Mouse (Mus musculus) effector memory CD4-positive, alpha-beta T cell, adult 7 months (primary cell): ENCODE results near the gene Sdf2. TPM values are rescaled to one million over a fixed set of nuclear protein-coding genes. Genes with fewer than 3 reads are reported as not detected.

ENCODE experiments used
- polyA plus RNA-seq: library from polyadenylated mRNA; unstranded; fragments of 100-300 nt; shearing (Covaris generic); gene quantifications from one replicate; pipeline ENCODE4 v1.2.1, GENCODE M21; 2017

Sdf2 gene
- 114 TPM for polyA plus RNA-seq

DNA sequence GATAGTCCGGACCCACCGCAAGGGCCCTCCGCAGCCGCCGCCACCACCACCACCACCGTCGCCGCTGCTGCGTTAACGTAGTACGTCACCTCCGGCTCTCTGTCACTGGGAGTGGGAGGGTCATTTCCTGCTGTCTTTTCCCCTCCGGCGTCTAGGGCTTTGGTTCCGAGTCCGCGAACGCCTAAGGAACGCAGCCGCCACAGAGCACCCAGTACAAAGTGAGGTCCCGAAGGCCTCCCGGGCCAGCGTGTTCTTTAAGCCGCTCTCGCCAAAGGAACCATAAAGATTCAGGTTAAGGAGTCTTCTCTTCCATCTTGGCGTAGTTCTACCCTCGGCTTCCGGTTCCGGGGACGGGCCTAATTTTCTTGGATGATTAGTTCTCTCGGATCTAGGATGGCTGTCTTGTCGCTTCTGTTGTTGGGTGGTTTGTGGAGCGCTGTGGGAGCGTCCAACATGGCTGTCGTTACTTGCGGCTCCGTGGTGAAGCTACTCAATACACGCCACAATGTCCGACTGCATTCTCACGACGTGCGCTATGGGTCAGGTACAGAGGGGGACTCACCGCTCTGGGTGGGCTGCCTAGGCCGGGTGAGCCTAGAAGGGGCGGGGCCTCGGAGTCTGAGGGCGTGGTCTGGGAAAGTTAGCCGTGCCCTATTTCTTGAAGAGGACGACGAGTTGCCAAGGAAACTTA, at the start of gene Sdf2, which contains the start of gene Supt6:
TSS of gene Sdf2 (plus strand) at position 120 of the 691 bp plus-strand sequence.
TSS of gene Supt6 (minus strand) at position 361 of the 691 bp plus-strand sequence.

DNA sequence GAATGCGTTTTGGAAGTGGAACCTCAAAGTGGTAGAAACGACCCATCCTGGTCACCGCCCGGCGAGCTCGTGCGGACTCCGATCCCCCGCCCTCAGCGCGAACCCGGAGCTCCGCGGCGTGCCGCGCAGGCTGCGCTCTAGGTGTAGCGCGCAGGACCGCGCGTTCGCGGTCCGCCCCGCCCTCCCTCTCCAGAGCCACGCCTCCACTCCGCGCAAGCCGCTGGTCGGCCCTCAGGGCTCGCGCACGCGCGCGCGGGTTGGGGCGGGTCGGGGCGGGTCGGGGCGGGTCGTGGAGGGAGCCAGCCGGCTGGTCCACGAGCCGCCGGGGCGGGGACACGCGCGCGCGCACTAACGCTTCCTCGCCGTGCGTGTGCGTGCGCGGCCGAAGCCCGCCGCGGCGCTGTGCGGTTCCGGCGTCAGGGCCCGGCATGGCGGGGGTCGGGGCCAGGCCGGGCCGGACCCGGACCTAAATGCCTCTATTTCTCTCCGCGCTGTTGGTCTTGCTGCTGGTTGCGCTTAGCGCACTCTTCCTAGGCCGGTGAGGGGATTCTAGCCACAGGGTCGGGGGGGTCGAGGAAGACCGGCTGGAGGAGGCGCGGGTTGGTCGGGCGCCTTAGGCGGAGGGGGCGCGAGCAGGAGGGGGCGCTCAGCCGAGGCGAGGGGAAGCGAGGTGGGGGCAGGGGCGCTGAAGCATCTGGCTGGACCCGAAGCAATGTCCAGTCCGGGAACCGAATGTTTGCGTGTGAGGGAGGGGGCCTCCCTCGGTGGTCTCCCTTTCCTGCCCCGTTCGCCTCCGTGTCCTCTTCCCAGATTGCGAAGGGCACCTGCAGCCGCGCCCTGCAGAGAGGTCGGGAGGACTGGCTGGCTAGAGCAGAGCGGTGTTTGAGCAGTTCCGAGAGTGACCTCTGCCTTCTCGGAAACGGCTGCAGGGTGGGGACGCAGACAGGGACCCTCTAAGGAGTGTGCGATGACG, 16.1 kb downstream of the Sdf2 start, which contains the start of gene 2610507B11Rik:
TSS of gene 2610507B11Rik (plus strand) at position 373 of the 973 bp plus-strand sequence.

DNA sequence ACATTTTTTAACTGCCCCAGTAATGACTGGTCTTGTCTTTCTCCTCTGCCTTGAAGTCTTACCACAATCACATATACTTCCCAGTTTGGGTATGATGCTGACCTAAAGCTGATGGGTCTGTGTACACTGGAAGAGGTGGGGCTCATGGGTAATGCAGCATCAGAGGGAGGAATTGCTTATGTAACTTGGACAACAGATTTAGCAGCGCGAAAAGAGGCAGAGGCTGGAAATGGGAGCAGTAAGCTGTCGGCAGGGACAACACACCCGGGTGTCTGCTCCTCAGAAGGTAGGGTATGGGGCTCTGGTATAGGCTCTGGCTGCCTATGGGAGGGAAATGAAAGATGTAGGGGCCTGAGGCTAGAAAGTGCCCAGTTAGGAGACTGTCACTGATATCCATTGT, 45.1 kb downstream of the Sdf2 start, which contains the start of gene BC030499:
TSS of gene BC030499 (plus strand) at position 188 of the 400 bp plus-strand sequence.

DNA sequence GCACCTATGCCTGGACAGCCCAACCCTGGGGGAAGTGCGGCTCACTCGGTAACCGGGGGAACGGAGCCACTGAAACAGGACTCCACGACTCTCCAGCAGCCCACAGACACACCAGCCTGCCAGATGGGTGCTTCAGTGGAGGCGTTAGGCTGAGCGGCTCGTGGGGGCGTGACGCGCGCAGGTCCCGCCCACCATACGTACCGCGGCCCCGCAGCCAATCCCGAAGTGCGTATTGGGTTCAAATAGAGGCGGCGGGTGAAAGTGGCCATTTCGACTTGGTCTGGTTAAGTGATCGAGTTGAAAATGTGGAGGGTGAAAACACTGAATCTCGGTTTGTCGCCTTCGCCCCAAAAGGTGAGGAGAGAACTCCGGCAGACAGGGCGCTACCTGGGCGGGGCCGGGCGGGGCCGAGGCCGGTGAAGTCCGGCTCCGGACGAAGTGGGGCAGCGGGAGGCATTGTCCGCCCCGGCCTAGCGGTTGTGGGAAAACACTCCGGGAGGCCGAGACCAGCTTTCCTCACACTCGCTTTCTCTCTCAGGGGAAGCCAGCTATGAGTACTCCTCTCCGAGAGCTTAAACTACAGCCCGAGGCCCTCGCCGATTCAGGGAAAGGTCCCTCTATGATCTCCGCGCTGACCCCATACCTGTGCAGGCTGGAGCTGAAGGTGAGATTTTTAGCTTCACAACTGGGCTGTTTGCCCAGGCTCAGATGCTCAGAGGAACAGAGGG, 56.0 kb downstream of the Sdf2 start, which contains the start of gene Spag5:
TSS of gene Spag5 (plus strand) at position 173 of the 728 bp plus-strand sequence.

Other genes with a start within 250 kb of the Sdf2 start
- gene Dhrs13, start 213.5 kb upstream of the Sdf2 start, polyA plus RNA-seq = 3.2 TPM
- gene Flot2, start 207.8 kb upstream of the Sdf2 start, polyA plus RNA-seq = 21.3 TPM
- 32.3 TPM for gene Eral1, start 165.4 kb upstream of the Sdf2 start, polyA plus RNA-seq
- gene Fam222b, start 151.1 kb upstream of the Sdf2 start, polyA plus RNA-seq = 16.0 TPM
- gene Traf4, start 80.2 kb upstream of the Sdf2 start, polyA plus RNA-seq = 113 TPM
- gene Nek8, start 69.1 kb upstream of the Sdf2 start, polyA plus RNA-seq = 17.3 TPM
- 8.1 TPM for gene Tlcd1, start 69.0 kb upstream of the Sdf2 start, polyA plus RNA-seq
- 1,583 TPM for gene Rpl23a, start 62.2 kb upstream of the Sdf2 start, polyA plus RNA-seq
- gene Rab34, start 57.3 kb upstream of the Sdf2 start, polyA plus RNA-seq = not detected
- 0.28 TPM for gene Proca1, start 52.4 kb upstream of the Sdf2 start, polyA plus RNA-seq
- 35.0 TPM for gene Supt6, start 241 bp downstream of the Sdf2 start, polyA plus RNA-seq
- gene 2610507B11Rik, start 16.0 kb downstream of the Sdf2 start, polyA plus RNA-seq = 57.3 TPM
- 0.52 TPM for gene BC030499, start 45.1 kb downstream of the Sdf2 start, polyA plus RNA-seq
- 0.88 TPM for gene Spag5, start 55.8 kb downstream of the Sdf2 start, polyA plus RNA-seq
- 6.8 TPM for gene Aldoc, start 77.2 kb downstream of the Sdf2 start, polyA plus RNA-seq
- 69.6 TPM for gene Pigs, start 82.7 kb downstream of the Sdf2 start, polyA plus RNA-seq
- gene Unc119, start 97.7 kb downstream of the Sdf2 start, polyA plus RNA-seq = 29.6 TPM
- 0.30 TPM for gene Foxn1, start 140.8 kb downstream of the Sdf2 start, polyA plus RNA-seq
- gene Slc13a2, start 176.5 kb downstream of the Sdf2 start, polyA plus RNA-seq = not detected
- gene Slc46a1, start 220.0 kb downstream of the Sdf2 start, polyA plus RNA-seq = 0.62 TPM